Comparison of ENCODE assay signal across 14 mouse cellular contexts in genomic region chr5:65126137-65126536, GRCm38 (mm10). TPM values are rescaled to one million over a fixed set of nuclear protein-coding genes. Genes with fewer than 3 reads are reported as not detected.
"Had no signal": no experiment of that assay in that cellular context is flagged by ENCODE, and none has a peak within 500 bp of the region (broad histone marks: within the 10 kb centered on the region; RNA-seq: fewer than 3 reads in every experiment).

No protein-coding gene starts in this region.

- H3K36me3 ChIP-seq: limb, embryonic 13.5 days; liver, embryonic 15.5 days; midbrain, embryonic 12.5 days had no signal

- H3K27ac ChIP-seq: limb, embryonic 13.5 days; liver, embryonic 15.5 days; midbrain, embryonic 12.5 days had no signal

- H3K9me3 ChIP-seq: limb, embryonic 13.5 days; liver, embryonic 15.5 days; midbrain, embryonic 12.5 days had no signal

- H3K9ac ChIP-seq: limb, embryonic 13.5 days; liver, embryonic 15.5 days; lung, embryonic 14.5 days; midbrain, embryonic 12.5 days had no signal

- H3K4me3 ChIP-seq: limb, embryonic 13.5 days; liver, embryonic 15.5 days; megakaryocyte, embryonic 14.5 days; midbrain, embryonic 12.5 days had no signal

- ATAC-seq: midbrain, embryonic 16.5 days had no signal

- DNase-seq: kidney, adult 8-10 months; kidney, postnatal 36 days; left cerebral cortex, postnatal 4 days; lung, embryonic 14.5 days; lung, postnatal 14 days; right cerebral cortex, postnatal 14 days; thymus, postnatal 4 days had no signal

- H3K4me2 ChIP-seq: limb, embryonic 13.5 days; liver, embryonic 15.5 days; lung, embryonic 14.5 days; midbrain, embryonic 12.5 days had no signal

- H3K27me3 ChIP-seq: limb, embryonic 13.5 days; liver, embryonic 15.5 days; megakaryocyte, embryonic 14.5 days; midbrain, embryonic 12.5 days had no signal

- H3K4me1 ChIP-seq: liver, embryonic 15.5 days had no signal

RNA-seq across cellular contexts. Expression of gene Tmem156, which starts 34.2 kb away (rescaled TPM):
- total RNA-seq: left cerebral cortex, postnatal 4 days had no signal
- polyA plus RNA-seq: liver, adult 2 months; midbrain, embryonic 16.5 days; neural tube, embryonic 14.5 days had no signal
